ENCODE assay signal across 15 mouse cellular contexts in the genomic region with DNA sequence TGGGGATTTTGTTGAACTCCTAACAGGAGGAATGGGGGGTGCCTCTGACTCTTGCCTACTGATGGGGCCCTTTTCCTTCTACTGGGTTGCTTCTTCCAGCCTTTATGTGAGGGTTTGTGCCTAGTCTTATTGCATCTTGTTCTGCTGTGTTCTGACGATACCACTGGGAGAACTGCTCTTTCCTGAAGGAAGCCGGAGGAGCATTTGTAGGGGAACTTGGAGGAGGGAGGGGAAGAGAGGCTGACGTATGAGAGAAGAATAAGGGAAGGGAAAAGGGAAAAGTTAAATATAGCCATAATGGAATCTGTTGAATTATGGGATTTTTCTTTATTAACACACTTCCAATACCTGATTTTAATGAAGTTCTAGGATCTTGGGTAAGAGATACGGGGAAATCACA.
"Had no signal": no experiment of that assay in that cellular context is flagged by ENCODE, and none has a peak within 500 bp of the region (broad histone marks: within the 10 kb centered on the region; RNA-seq: fewer than 3 reads in every experiment).

No protein-coding gene starts in this region.

- H3K27ac ChIP-seq: kidney, postnatal 0 days; limb, embryonic 13.5 days; liver, embryonic 15.5 days; stomach, embryonic 15.5 days had no signal

- ATAC-seq: lung, postnatal 0 days had no signal

- H3K27me3 ChIP-seq: limb, embryonic 13.5 days; liver, embryonic 15.5 days; stomach, embryonic 15.5 days had no signal

- H3K4me2 ChIP-seq: limb, embryonic 13.5 days; liver, embryonic 15.5 days; stomach, embryonic 15.5 days had no signal

- H3K4me3 ChIP-seq: limb, embryonic 13.5 days; liver, embryonic 15.5 days; stomach, embryonic 15.5 days had no signal

- DNase-seq: kidney, adult 11 months; kidney, adult 9 months; kidney, postnatal 36 days; left cerebral cortex, postnatal 4 days; lung, adult 2 months; lung, postnatal 36 days; retina, postnatal 1 day; right cerebral cortex, postnatal 14 days; thymus, adult 2 months; thymus, postnatal 25 days had no signal

- H3K9ac ChIP-seq: limb, embryonic 13.5 days; liver, embryonic 15.5 days; stomach, embryonic 15.5 days had no signal

- H3K9me3 ChIP-seq: limb, embryonic 13.5 days; liver, embryonic 15.5 days; stomach, embryonic 15.5 days had no signal

- H3K4me1 ChIP-seq: limb, embryonic 13.5 days; liver, embryonic 15.5 days; stomach, embryonic 15.5 days had no signal

- H3K36me3 ChIP-seq: limb, embryonic 13.5 days; liver, embryonic 15.5 days; stomach, embryonic 15.5 days had no signal
